Mouse (Mus musculus) adrenal gland, postnatal 36 days (tissue): Measurements from ENCODE around the gene Borcs5. TPM values are rescaled to one million over a fixed set of nuclear protein-coding genes. Genes with fewer than 3 reads are reported as not detected.

Source experiments
- DNase-seq, 2 experiments: peaks; one replicate each; pipeline ENCODE4 v3.0.0; 2021; ENCODE audit warnings: mixed read lengths in 1 of 2
- long read RNA-seq, 2 experiments: library from polyadenylated mRNA; stranded (forward); transcript quantifications; one replicate each; pipeline ENCODE4 v2.0.0; 2021; ENCODE audit warnings: borderline sequencing depth in 2 of 2
- total RNA-seq, 2 experiments: library from RNA; stranded (reverse); gene quantifications; 2 replicates each; pipeline ENCODE4 v1.2.3; 2021

Borcs5 gene
- 10 to 100 TPM; 13.7 to 15.4 TPM for total RNA-seq
- long read RNA-seq, experiment 1, transcript Borcs5-201 (4 exons, 1,764 nt), result major isoform, 20 of 27 reads
- long read RNA-seq, experiment 1, partial matches to known transcripts, result 1 of 27 reads
- long read RNA-seq, experiment 1, other reads (novel, unspliced or antisense), result 5 of 27 reads
- long read RNA-seq, experiment 2, transcript Borcs5-201 (4 exons, 1,764 nt), result major isoform, 15 of 16 reads
- long read RNA-seq, experiment 2, partial matches to known transcripts, result 0 of 16 reads
- long read RNA-seq, experiment 2, other reads (novel, unspliced or antisense), result 1 of 16 reads

DNA sequence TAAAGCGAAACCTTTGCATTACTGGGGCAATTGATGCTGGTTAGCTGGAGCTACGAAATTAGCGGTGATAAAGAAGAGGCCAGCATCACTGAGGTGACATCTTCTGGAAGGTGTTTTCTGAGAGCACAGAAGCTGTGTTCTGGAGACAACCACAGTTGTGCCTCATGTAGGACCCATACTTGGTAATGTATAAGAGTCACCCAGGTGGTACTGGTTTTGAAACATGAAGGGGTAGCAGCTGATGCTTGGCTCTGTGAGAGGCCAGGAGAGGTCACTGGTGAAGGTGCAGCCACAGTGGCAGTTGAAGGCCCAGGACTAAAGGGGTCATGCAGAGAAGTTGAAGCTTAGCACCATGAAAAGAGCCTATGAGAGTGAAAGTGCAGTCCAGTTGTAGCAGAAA, at the start of gene Borcs5:
Gene Borcs5, plus strand, starts transcription at position 301 of the 400 bp plus-strand sequence.
- DNase-seq, result no peak

DNA sequence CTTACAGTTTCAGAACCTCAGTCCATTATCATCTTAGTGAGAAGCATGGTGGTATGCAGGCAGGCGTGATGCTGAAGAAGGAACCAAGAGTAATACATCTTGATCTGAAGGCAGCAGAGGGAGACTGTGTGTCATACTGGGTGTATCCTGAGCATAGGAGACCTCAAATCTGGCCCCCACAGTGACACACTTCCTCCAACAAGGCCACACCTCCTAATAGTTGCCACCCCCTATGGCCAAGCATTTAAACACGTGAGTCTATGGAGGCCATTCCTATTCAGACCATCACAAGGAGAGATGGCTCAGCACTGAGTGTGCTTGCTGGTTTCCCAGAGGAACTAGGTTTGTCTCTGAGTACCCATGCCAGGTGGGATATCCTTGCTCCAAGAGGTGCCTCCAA, 47.7 kb upstream of the Borcs5 start:
- DNase-seq, result no peak

DNA sequence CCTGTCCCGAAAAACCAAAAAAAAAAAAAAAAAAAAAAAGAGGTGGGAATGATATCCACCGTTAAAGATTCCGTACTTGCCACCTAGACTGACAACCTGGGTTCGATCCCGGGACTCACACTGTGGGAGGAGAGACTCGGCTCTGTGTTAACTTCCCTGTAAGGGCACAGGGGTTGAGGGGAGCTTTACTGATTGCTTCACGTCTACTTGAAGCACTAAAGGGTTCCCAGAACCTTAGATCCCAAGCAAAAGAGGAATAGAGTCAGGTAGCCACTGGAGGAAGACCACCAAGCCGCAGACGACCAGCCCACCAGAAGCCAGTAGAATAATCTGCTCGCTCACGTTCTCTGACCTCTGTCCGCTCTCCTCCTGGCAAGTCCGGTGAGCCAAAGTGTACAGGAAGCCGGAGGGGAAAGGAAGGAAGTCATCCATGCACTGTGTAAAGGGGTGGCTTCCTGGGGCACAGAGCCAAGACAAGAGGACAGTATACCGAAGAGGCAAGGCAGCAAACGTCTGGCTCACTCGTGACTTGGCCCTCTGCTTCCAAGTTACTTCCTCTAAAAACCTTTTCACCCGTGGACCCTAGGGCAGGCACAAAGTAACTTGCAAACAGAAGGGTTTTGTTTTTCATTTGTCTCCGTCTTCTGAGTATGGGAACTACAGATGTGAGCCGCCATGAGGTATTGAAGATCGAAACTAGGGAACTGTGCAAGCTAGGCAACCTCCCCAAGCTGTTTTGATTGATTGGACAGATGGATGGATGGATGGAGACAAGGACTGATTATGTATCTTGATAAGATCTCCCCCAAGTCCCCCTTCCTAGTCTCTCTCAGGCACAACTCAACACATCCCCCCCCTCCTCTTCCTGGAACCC, 44.5 kb upstream of the Borcs5 start:
- DNase-seq, result peak; percentile 59 to 66

DNA sequence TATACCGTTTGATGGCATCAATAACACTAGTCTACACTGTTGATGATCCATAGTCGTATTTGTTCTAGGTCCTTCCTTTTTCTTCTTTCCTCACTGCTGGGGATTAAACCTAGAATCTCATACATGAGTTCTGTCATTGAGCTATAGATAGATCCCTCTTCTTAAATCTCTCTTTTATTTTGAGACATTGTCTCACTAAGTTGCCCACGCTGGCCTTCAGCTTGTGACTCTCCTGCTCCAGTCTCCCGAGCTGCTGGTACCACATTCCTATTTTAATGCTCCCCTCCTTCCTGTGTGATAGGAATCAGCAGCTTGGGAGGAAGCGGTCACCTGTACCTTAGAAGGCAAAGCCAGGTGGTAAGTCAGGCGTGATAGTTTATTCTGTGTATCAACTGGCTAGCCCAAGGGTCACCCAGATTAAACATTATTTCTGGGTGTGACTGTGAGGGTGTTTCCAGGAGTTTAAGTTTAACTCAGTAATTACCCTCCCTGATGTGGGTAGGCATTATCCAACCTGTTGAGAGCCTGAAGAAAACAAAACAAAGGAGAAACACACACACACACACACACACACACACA, 41.6 kb upstream of the Borcs5 start:
- DNase-seq, result no peak

DNA sequence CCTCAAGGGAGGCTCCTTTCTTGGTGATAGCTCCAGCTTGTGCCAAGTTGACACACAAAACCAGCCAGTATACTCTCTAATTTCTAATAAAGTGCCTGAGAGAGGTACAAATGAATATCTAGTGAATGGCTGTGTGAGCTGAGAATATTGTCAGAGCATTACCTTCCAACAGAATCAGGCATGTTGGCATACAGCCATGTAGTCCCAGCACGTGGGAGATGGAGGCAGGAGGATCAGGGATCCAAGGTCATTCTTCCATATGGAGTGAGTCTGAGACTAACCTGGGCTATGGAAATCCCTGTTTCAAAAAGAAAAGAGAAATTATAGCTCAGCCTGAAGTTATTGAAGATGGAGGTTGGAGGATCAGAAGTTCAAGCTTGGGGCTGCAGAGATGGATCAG, 40.1 kb upstream of the Borcs5 start:
- no peak for DNase-seq

DNA sequence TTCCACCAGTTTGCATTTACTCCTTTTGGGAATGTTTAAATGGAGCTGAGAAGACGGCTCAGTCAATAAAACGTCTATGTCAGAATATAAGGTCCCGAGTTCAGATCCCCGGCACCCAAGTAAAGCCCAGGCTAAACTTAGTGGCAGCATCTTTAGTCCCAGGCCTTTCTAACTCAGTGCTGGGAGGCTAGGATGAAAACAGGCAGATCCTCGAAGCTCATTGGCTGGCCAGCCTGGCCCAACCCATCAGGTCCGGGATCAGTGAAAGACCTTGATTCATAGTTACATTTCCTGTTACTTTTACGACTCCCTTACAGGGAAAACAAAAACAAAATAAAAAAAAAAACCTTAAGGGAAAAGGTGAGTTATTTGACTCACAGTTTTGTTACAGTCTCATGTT, 38.2 kb upstream of the Borcs5 start:
- DNase-seq, result peak in 1 of 2 experiments; percentile 25

DNA sequence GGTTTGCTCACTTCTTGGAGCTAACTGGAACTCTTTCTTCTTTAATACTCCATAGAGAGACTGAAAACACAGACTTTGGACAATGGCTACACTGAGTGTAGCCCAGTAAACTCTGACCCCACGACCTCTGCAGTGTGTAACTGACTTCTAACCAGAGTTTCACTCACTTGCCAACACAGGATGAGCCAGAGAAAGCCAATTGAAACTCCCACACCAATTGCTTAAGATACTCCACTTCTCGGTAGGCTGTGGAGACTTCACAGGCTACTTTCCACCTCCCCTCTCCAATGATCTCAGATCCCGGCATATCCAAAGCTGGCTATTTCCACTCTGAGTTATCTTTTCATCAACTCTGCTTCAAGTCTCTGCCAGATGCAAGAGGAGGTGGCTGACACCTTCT, 37.5 kb upstream of the Borcs5 start:
- DNase-seq, result peak in 1 of 2 experiments; percentile 33

DNA sequence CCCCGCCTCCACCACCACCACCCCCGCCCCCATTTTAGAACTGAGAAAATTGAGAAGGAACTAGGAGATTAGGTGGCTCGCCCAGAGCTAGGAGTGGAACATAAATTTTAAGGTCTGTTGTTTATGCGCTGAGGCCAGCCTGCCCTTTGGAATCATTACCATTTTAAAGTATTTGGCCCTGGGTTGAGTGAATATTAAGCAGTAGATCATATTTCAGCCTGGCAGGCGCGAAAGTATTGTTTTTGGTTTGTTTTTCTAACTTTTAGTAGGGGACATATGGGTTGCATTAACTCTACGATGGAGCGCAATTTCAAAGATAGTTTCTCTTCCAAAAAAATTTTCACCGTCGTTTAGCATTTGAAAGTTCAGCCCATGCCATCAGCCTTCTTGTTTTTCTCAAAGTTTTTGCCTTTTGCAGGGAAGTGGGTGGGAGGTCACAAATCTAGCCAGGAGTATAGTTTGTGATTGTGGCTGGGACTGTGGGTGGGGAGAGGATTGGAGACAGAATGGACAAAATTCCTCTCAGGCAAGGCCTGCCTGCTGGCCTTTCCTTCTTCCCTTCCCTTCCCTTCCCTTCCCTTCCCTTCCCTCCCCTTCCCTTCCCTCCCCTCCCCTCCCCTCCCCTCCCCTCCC, 36.8 kb upstream of the Borcs5 start:
- no peak for DNase-seq

DNA sequence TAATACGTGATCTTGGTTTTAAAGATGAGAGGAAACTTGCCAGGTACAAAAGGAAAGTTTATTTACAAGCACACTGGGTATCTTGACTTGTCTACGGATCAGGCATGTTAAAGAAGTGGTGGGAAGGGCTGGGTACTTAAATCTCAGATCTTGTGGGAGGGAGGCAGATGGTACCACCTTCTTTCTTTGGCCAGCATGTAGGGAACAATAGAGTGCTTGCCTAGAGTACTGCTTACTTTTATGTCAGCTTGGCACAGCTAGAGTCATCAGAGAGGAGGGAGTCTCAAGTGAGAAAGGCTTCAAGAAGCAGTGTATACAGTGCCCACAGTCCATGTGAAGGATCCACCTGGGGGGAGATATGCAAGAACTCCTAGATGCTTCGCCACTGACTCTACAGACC, 34.1 kb upstream of the Borcs5 start:
- no peak for DNase-seq

DNA sequence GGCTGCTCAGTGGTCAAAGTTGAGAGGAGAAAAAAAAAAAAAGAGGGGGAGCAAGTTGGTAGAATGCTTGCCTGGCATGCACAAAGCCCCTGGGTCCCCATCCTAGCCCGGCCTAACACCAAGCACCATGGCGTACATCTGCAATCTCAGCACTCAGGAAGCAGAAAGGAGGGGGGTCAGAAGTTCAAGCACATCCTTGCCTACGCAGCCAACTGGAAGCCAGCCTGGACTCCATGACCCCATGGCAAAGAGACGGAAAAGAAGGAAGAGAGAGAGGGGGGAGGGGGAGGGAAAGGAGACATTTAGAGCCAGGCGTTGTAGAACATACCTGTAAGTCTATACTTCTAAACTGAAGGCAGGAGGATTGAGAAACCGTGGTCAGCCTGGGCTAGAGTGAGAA, 32.8 kb upstream of the Borcs5 start:
- peak; percentile 20 to 36 for DNase-seq

DNA sequence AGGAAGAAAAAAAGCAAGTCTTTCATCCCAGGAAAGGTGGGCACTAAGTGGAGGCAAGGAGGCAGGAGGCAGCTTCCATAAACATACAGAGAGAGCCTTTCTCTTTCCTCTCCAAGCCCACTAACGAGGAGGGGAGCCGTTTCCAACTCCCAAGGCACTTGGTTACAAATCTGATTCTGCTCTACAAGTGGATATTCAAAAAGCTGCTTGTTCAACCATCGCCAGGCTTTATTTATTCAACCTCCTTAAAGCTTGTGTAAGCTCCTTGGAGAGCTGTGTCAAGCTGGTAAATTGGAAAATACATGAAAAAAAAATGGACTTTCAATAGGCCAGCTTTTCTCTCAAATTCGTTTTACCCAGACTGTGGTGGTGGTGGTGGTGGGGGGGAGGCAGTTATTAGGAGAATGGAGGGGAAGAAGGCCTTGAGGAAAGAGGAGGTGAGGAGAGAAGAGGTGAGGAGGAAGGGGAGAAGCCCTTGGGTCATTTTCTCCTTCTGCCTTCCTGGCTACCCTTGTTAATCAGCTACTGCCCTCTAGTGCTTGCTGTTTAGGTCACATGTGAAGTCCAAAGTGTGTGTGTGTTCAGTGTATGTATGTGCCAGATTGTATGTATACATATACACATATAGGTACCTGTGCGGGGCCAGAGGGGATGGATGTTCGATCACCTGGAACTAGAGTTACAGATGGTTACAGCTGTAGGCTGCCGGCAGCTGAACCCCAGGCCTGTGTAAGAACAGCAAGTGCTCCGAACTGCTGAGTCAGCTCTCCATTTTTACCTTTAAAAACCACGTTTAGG, 32.2 kb upstream of the Borcs5 start:
- DNase-seq, result peak; percentile 26 to 61

DNA sequence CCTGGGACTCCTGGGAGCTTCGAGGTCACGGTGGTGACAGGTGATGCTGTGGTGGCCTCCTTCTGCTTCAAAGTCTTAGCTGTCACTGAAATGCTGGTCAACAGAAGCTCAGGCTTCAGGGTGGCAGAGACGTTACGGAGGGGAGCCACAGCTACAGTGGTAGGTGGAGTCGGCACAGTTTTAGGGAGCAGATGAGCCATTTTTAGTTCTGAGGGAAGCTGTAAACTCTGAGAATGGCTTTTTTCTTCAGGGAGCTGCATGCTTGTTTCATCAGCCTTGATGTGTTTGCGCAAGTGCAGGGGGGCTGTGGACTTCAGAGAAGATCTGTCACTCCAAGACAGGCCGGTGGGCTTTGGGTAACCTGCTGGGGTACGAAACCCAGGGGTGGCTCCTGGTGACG, 28.9 kb upstream of the Borcs5 start:
- no peak for DNase-seq

DNA sequence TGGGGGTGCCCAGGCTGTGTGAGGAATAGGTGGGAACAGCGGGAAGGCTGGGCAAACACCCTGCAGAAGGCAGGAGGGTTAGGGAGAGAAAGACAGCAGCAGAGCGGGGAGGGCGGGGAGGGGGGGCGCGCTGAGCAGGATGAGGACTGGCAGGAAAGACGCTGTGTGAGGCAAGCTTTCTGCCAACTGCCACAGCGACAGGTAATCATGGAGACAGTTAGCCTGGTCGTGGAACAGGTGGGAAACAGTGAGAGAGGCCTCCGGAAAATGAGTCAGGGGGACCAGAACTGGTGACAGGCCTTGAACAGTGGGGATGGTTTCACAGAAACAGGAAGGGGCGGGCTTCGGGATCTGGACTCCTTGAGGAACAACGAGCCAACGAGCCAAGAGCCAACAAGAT, 27.4 kb upstream of the Borcs5 start:
- DNase-seq, result no peak

DNA sequence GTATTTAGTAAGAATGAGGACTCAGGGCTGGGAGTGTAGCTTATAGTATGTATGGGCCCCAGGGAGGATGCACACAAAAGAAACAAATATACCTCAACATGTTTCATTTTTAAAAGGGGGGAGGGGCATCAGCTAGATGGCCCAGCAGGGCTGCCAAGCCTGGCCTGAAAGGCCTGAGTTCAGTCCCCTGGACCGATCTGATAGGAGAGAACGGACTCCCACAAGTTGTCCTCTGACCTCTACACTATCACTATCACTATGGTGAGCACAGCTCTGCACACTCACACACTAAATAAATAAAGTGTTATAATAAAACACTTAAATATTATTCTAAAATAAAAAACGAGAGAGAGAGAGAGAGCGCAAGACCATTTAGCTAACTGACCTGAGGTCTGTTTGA, 25.0 kb upstream of the Borcs5 start:
- no peak for DNase-seq

DNA sequence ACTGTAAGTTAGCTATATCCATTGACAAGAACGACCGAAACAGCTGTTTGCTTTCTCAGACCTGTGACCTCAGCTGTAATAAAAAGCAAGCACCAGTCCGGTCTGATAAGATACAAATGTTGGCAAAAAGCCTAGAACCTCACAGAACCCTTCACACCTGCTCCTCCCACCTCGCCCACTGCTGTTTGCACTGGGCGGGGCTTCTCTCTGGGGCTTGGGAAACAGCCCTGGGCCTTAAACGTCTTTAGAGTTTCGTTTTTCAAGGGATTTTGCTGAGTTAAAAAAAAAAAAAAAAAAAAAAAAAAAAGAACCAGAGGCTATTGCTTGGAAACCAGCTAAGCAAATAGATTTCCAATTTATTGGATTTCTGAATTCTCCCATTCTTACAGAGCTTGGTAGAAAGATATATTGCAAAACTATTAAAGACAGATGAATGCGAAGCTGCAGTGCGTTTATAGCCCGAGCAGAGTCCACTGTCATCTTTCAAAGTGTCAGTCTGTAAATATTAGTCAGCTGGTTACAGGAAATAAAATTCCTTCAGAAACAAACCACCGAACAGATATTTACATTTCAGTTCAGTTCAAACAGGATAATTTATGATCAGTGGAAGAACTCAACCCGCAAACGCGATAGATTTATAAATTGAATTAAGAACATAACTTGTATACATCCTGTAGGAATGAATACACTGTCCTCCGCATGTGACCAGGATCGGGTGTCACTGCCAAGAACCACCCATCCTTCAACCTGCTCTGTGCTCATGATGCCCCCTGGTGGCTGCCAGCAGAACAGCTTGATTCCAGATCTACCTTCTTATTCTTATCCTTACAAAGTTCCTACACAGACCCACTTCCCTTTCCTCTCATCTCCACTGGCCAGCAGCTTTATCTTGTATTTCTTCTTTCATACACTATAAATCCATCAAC, 24.3 kb upstream of the Borcs5 start:
- peak; percentile 90 to 94 for DNase-seq

DNA sequence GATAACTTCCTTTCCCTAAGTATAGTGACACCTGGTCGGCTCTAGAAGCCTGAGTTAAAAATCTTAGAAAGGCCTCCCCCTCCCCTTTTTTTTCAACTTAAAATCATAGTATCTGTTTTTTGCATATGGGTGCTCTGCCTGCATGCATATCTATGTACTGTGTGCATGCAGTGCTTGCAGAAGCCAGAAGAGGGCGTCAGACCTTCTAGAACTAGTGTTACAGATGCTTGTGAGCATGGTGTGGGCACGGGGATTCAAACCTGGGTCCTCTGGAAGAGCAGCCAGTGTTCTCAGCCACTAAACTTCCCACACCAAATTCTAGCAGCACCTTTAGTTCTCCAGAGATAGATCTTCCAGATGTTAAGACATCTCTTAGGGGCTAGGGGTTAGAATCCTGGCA, 21.7 kb upstream of the Borcs5 start:
- DNase-seq, result no peak

DNA sequence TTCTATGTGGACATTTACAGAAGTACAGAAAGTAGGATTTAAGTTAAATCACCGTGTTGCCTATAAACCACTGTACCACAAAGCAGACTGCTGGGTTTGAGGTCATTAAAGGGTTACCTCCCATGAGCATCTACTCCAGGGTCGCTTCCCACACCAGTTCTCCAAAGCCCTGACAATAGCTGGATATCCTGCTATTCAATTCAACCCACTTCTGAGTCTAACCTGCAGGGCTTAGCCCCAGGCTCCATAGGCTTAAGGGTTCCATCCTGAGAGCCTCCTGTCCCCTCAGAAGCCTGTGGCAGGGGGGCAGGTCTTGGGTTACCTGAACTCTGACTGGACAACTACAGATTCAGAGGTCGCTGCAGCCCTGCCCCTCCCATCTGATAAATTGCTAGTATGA, 19.2 kb upstream of the Borcs5 start:
- DNase-seq, result no peak

DNA sequence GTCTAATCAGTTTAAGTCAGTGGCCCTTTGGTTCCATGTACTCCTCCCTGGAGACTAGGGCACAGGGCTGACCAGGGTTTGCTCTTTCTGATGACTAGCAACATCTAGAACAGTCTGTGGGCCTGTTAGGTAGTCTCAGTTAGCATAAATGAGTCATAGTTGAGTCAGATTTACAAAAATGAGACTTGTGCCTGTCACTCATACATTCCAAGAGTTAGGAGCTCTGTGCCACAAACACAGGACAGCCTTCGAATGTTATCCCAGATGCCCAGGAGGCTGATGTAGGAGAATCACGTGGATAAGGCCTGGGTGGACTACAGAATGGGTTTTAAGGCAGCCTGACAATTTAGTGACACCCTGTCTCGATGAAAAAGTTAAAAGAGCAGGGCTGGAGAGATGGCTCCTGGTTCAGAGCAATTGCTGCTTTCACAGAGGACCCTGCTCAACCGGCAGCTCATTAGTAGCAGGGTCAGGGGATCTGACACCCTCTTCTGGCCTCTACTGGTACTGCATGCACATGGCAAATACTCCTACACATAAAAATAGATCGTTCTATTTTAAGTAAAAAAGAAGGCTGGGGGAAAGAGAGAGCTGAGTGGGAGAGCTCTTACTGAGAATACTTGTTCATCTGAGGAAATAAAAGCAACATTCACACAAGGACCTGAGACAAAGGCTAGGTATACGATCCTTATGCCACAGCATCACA, 18.3 kb upstream of the Borcs5 start:
- no peak for DNase-seq

DNA sequence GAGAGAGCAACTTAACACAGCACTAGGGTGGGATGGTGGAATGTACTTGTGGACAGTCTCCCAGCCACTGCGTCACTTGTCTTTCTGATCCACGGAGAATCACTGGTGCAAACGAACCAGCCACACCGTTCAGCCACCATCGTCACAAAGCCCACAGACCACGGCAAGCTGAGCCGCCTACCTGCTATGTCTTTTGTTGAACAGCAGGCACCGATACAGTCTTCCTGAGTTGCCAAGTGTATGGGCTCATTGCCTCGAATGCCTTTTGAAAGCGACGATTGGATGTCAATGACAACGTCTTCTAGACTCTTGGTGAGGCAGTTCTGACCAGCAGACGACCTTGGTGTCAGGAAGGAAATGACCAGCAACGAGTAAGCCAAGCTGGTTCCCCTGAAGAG, 17.8 kb upstream of the Borcs5 start:
- DNase-seq, result no peak

DNA sequence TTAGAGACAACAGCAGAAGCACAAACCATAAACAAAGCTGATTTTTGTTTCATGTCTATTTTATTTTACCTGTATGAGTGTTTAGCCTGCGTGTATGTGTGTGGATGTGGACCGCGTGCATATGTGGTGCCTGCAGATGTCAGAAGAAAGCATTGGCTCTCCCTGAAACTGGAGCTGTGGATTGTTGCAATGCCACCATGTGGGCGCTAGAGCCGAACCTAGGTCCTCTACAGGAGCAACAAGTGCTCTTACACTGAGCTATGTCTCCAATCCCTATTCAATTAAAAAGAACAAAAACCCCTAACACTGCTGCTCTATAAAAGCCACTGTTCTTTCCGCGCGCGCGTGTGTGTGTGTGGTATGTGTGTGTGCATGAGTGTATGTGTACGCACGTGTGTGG, 13.9 kb upstream of the Borcs5 start:
- DNase-seq, result no peak
